Mouse (Mus musculus): ENCODE measurements at regions not wholly inside any gene's neighbourhood (a gene's known extent, or its start where the extent isn't known, plus 50 kb on each side); places are given as distances from the start of the nearest gene placed in this dataset.

DNA sequence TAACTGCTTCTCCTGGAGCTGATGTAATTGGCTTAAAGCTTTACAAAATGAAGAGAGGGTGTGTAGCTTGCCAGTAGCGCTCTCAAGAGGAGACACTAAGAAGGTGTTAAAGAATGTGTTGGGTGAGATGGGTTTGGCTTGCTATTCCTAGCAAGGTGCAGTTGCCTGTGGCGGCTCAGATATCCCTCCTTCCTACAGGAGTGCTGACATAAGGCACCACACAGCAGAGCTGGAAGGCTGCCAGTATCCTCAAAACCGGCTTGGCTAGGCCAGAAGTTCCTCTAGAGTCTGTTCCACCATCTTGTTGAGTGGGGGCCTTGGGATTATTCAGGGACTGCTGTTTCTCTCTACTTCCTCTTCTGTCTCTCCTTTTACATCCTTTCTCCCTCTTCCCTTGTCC, 191.5 kb downstream of the Tex29 start:
- TF ChIP-seq CEBPB (IDR thresholded peaks at IDR 0.05; ENCODE audit: low read depth) (no peak), MYOD1 (IDR thresholded peaks at IDR 0.05; ENCODE audit: control insufficient read depth, insufficient read length, low read depth) (no peak), MAX (IDR thresholded peaks at IDR 0.05) (no peak), FOSL1 (IDR thresholded peaks at IDR 0.05; ENCODE audit: insufficient read depth, low read length, poor library complexity, severe bottlenecking) (no peak), USF1 (IDR thresholded peaks at IDR 0.05; ENCODE audit: low read depth) (no peak), MYOG (IDR thresholded peaks at IDR 0.05; ENCODE audit: control insufficient read depth, extremely low read depth, insufficient read length) (no peak), CTCF (IDR thresholded peaks at IDR 0.05; ENCODE audit: control insufficient read depth, insufficient read depth, insufficient read length) (no peak)
- H3K79me3 ChIP-seq (ENCODE audit: low read depth) = no peaks in the 10 kb centered on the region
- H3K79me2 ChIP-seq (ENCODE audit: control insufficient read depth, insufficient read depth) = no peaks in the 10 kb centered on the region
- no peaks in the 10 kb centered on the region for H3K36me3 ChIP-seq (ENCODE audit: control insufficient read depth, insufficient read depth)
- H3ac ChIP-seq (ENCODE audit: control insufficient read depth, insufficient read length, low read depth) = no peak overlapping the region
- no peak overlapping the region for H3K4me3 ChIP-seq (ENCODE audit: insufficient read depth, poor library complexity, severe bottlenecking)
- no peaks in the 10 kb centered on the region for H3K27me3 ChIP-seq (ENCODE audit: control insufficient read depth, insufficient read depth, insufficient read length)

DNA sequence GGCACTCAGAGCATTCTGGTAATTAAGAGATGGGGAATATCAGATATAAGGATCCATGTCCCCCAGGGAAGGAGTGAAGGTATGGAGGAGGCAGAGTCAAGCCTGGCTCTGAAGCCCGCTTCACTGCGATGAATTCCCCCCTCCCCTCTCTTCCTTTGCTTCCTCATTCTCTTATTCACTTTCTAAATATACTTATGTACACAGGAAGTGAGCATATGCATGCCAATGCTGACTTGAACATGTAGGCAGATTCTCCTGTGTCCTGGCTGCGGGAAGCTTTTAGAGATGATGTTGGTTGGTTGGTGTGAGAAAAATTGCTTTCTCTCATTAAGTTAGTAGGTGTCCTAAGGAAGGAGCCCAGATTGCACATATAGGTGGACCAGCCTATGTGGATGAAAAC, 192.1 kb downstream of the Tex29 start:
- Histone ChIP-seq H3ac (ENCODE audit: control insufficient read depth, insufficient read length, low read depth) (no peak overlapping the region), H3K27me3 (ENCODE audit: control insufficient read depth, insufficient read depth, insufficient read length) (no peaks in the 10 kb centered on the region), H3K4me3 (ENCODE audit: insufficient read depth, poor library complexity, severe bottlenecking) (no peak overlapping the region), H3K79me2 (ENCODE audit: control insufficient read depth, insufficient read depth) (no peaks in the 10 kb centered on the region), H3K36me3 (ENCODE audit: control insufficient read depth, insufficient read depth) (no peaks in the 10 kb centered on the region), H3K79me3 (ENCODE audit: low read depth) (no peaks in the 10 kb centered on the region)
- TF ChIP-seq MAX (IDR thresholded peaks at IDR 0.05) (no peak), CEBPB (IDR thresholded peaks at IDR 0.05; ENCODE audit: low read depth) (no peak), CTCF (IDR thresholded peaks at IDR 0.05; ENCODE audit: control insufficient read depth, insufficient read depth, insufficient read length) (no peak), MYOD1 (IDR thresholded peaks at IDR 0.05; ENCODE audit: control insufficient read depth, insufficient read length, low read depth) (no peak), MYOG (IDR thresholded peaks at IDR 0.05; ENCODE audit: control insufficient read depth, extremely low read depth, insufficient read length) (no peak), FOSL1 (IDR thresholded peaks at IDR 0.05; ENCODE audit: insufficient read depth, low read length, poor library complexity, severe bottlenecking) (no peak), USF1 (IDR thresholded peaks at IDR 0.05; ENCODE audit: low read depth) (no peak)

DNA sequence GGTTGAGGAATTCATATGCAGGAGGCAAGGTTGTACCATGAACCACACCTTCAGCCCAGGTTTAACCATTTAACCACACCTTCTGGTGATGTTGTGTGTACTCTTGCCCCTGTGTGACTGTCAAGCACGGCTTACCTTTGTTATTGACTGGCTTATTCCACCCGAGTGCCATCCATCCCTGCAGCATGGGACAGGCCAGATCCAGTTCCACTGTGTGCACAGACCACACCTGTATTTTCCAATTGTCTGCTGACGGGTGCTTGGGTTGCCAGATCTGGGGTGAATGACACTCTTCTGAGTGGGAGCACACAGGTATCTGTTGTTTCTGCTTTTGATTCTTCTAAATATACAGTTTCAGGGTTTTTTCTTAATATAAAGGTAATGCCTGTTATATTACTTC, 196.1 kb downstream of the Tex29 start:
- no peak for TF ChIP-seq FOSL1 (IDR thresholded peaks at IDR 0.05; ENCODE audit: insufficient read depth, low read length, poor library complexity, severe bottlenecking)
- no peak for TF ChIP-seq CTCF (IDR thresholded peaks at IDR 0.05; ENCODE audit: control insufficient read depth, insufficient read depth, insufficient read length)
- no peak for TF ChIP-seq USF1 (IDR thresholded peaks at IDR 0.05; ENCODE audit: low read depth)
- TF ChIP-seq MYOD1 (IDR thresholded peaks at IDR 0.05; ENCODE audit: control insufficient read depth, insufficient read length, low read depth) = no peak
- no peak for TF ChIP-seq MYOG (IDR thresholded peaks at IDR 0.05; ENCODE audit: control insufficient read depth, extremely low read depth, insufficient read length)
- Histone ChIP-seq H3K79me2 (ENCODE audit: control insufficient read depth, insufficient read depth) (no peaks in the 10 kb centered on the region), H3K4me3 (ENCODE audit: insufficient read depth, poor library complexity, severe bottlenecking) (no peak overlapping the region), H3K36me3 (ENCODE audit: control insufficient read depth, insufficient read depth) (no peaks in the 10 kb centered on the region), H3K79me3 (ENCODE audit: low read depth) (no peaks in the 10 kb centered on the region), H3ac (ENCODE audit: control insufficient read depth, insufficient read length, low read depth) (no peak overlapping the region), H3K27me3 (ENCODE audit: control insufficient read depth, insufficient read depth, insufficient read length) (peaks cover 6% of the 10 kb centered on the region)

DNA sequence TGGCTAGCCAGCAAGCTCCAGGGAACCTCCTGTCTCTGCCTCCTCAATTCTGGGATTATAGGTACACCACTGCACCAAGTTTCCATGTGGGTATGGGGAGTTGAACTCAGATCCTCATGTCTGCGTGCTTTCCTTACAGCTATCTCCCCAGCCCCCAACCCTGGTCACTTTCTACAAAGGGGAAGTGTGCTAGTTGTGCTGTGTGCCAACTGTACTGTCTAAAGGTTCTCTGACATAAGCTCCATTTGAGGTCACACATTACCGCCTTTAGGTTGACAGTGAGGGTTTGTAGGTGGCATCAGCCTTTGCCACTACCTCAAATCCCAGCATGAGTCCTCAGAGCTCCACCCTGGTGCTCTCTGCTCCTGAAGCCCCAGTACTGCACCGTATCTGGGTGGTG, 200.7 kb downstream of the Tex29 start:
- Histone ChIP-seq H3K4me3 (ENCODE audit: insufficient read depth, poor library complexity, severe bottlenecking) (no peak overlapping the region), H3K27me3 (ENCODE audit: control insufficient read depth, insufficient read depth, insufficient read length) (peaks cover 6% of the 10 kb centered on the region), H3K36me3 (ENCODE audit: control insufficient read depth, insufficient read depth) (no peaks in the 10 kb centered on the region), H3K79me3 (ENCODE audit: low read depth) (no peaks in the 10 kb centered on the region), H3K79me2 (ENCODE audit: control insufficient read depth, insufficient read depth) (no peaks in the 10 kb centered on the region), H3ac (ENCODE audit: control insufficient read depth, insufficient read length, low read depth) (no peak overlapping the region)
- TF ChIP-seq MAX (IDR thresholded peaks at IDR 0.05) = no peak
- no peak for TF ChIP-seq USF1 (IDR thresholded peaks at IDR 0.05; ENCODE audit: low read depth)
- no peak for TF ChIP-seq CTCF (IDR thresholded peaks at IDR 0.05; ENCODE audit: control insufficient read depth, insufficient read depth, insufficient read length)
- no peak for TF ChIP-seq CEBPB (IDR thresholded peaks at IDR 0.05; ENCODE audit: low read depth)
- TF ChIP-seq MYOG (IDR thresholded peaks at IDR 0.05; ENCODE audit: control insufficient read depth, extremely low read depth, insufficient read length) = no peak
- TF ChIP-seq MYOD1 (IDR thresholded peaks at IDR 0.05; ENCODE audit: control insufficient read depth, insufficient read length, low read depth) = no peak
- TF ChIP-seq FOSL1 (IDR thresholded peaks at IDR 0.05; ENCODE audit: insufficient read depth, low read length, poor library complexity, severe bottlenecking) = no peak

DNA sequence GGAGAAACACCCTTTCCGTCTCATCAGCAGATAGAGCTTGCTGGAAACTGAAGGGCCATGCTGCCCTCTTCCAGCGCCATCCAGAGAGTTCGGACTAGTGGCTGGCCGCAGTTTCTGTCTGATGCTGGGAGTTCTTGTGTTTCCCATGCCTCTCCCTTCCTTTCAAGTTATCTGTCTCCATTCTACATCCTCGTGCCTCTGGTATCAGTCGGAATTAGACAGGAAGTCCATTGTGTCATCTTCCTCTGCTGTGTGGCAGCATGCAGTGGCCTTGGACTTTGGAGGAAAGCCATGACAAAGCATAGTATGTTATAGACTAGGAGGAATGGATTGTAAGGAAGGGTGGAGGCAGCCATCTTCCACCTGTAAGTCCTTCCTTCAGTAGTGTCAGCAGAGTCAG, 201.4 kb downstream of the Tex29 start:
- Histone ChIP-seq H3ac (ENCODE audit: control insufficient read depth, insufficient read length, low read depth) (no peak overlapping the region), H3K36me3 (ENCODE audit: control insufficient read depth, insufficient read depth) (no peaks in the 10 kb centered on the region), H3K4me3 (ENCODE audit: insufficient read depth, poor library complexity, severe bottlenecking) (no peak overlapping the region), H3K79me2 (ENCODE audit: control insufficient read depth, insufficient read depth) (no peaks in the 10 kb centered on the region), H3K79me3 (ENCODE audit: low read depth) (no peaks in the 10 kb centered on the region), H3K27me3 (ENCODE audit: control insufficient read depth, insufficient read depth, insufficient read length) (peaks cover 8% of the 10 kb centered on the region)
- no peak for TF ChIP-seq CEBPB (IDR thresholded peaks at IDR 0.05; ENCODE audit: low read depth)
- no peak for TF ChIP-seq CTCF (IDR thresholded peaks at IDR 0.05; ENCODE audit: control insufficient read depth, insufficient read depth, insufficient read length)

DNA sequence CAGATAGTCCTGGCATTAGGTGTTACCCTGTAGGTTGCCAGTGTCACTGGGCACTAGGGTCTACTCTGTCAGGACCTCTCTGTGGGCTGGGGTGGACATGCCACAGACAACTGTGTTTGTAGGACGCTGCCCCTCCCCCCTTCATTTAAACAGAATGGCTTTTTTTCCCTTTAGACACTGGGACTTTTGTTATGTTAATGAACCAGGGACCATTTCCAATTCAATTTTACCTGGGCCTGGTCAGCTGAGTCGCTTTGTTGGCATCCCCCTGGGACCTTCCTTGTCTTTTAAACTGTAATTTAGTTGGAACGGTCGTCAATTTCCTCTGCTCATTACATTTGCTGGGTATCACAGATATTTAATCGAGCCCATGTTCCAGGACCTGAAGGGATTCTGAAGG, 210.6 kb downstream of the Tex29 start:
- TF ChIP-seq CTCF (IDR thresholded peaks at IDR 0.05; ENCODE audit: control insufficient read depth, insufficient read depth, insufficient read length) (no peak), MAX (IDR thresholded peaks at IDR 0.05) (no peak), MYOD1 (IDR thresholded peaks at IDR 0.05; ENCODE audit: control insufficient read depth, insufficient read length, low read depth) (no peak), FOSL1 (IDR thresholded peaks at IDR 0.05; ENCODE audit: insufficient read depth, low read length, poor library complexity, severe bottlenecking) (no peak), CEBPB (IDR thresholded peaks at IDR 0.05; ENCODE audit: low read depth) (no peak), USF1 (IDR thresholded peaks at IDR 0.05; ENCODE audit: low read depth) (no peak), MYOG (IDR thresholded peaks at IDR 0.05; ENCODE audit: control insufficient read depth, extremely low read depth, insufficient read length) (no peak)
- Histone ChIP-seq H3ac (ENCODE audit: control insufficient read depth, insufficient read length, low read depth) (no peak overlapping the region), H3K27me3 (ENCODE audit: control insufficient read depth, insufficient read depth, insufficient read length) (peaks cover 3% of the 10 kb centered on the region), H3K79me3 (ENCODE audit: low read depth) (no peaks in the 10 kb centered on the region), H3K79me2 (ENCODE audit: control insufficient read depth, insufficient read depth) (no peaks in the 10 kb centered on the region), H3K4me3 (ENCODE audit: insufficient read depth, poor library complexity, severe bottlenecking) (no peak overlapping the region), H3K36me3 (ENCODE audit: control insufficient read depth, insufficient read depth) (no peaks in the 10 kb centered on the region)
